Mouse (Mus musculus): Measurements from ENCODE around the gene Grk3. TPM values are rescaled to one million over a fixed set of nuclear protein-coding genes. Genes with fewer than 3 reads are reported as not detected.

Gene Grk3
- polyA plus RNA-seq, 1 experiment from 2014 or later = 16.6 TPM

DNA sequence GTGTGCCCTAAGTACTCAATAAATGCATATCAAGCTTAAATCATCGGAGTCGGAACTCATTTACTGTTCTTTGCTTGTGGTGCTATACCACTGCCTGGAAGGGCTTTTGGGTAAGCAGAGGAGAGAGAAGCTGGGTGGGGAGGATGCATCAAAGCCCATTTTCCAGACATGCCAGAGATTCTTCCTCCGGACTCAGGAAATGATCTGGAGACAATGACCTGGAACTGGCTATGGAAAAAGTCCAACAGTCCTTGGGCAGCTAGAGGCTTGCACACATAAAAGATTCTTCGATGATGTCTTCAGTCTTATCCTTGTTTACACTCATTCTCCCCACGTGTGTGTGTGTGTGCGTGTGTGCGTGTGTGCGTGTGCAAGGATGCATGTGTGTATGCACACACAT lies 80.2 kb downstream of the Grk3 start:
- Histone ChIP-seq H3K27ac (no peak overlapping the region), H3K4me2 (no peak overlapping the region), H3K9ac (no peak overlapping the region), H3K4me1 (replicated peaks) (peaks cover 39% of the 10 kb centered on the region), H3K4me3 (no peak overlapping the region), H3K9me3 (replicated peaks) (no peaks in the 10 kb centered on the region), H3K36me3 (no peaks in the 10 kb centered on the region), H3K27me3 (no peaks in the 10 kb centered on the region)
- WGBS = 83% methylated on average over 8 of the region's 8 CpGs
- ATAC-seq (replicated peaks; ENCODE audit: insufficient number of reproducible peaks, insufficient read depth, low FRiP score, low read depth) = no peak

DNA sequence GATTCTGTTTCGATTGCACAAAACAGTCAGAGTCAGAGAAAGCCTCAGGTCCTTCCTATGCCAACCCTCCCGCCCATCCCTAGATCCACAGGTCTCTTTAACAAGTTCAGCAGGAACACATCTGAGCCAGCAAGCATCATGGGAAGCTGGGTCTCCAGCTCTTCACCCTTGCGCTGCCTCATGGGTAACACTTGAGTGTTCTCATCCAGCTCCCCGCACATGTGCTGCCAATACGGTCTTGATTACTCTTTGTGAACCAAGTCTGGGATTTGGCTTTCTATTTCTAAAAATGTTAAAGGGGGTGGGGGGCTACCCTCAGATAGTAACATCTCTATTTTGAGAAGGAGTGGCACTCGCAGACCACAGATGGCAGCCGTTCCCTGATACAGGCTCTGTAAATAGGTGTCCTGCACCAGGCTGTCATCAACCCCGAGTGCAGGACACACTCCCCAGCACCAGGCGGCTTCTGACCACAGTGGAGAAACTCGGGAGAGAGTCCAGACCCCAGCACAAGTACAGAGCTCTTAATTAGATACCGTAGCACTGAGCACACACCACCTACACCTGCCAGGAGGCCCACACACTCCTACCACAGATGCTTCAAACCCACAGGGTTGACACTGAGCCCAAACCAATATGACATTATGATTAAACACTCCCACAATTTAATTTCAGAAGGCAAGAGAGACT lies 82.6 kb downstream of the Grk3 start:
- H3K27ac ChIP-seq = peak overlapping the region; percentile 82
- WGBS = 45% methylated on average over 11 of the region's 11 CpGs
- no peak overlapping the region for H3K4me3 ChIP-seq
- H3K27me3 ChIP-seq = no peaks in the 10 kb centered on the region
- H3K9ac ChIP-seq = no peak overlapping the region
- peaks cover 5% of the 10 kb centered on the region; the same call in 1 of the 2 replicates for H3K36me3 ChIP-seq
- peaks cover 45% of the 10 kb centered on the region for H3K4me1 ChIP-seq (replicated peaks)
- ATAC-seq (replicated peaks; ENCODE audit: insufficient number of reproducible peaks, insufficient read depth, low FRiP score, low read depth) = peak; percentile 87
- no peaks in the 10 kb centered on the region for H3K9me3 ChIP-seq (replicated peaks)
- H3K4me2 ChIP-seq = no peak overlapping the region

- Histone ChIP-seq H3K27ac (0 out of 2 replicates have a peak overlapping the region, but pooled peaks have one; percentile 82), H3K9ac (no peak overlapping the region), H3K9me3 (replicated peaks) (no peaks in the 10 kb centered on the region), H3K4me1 (replicated peaks) (peaks cover 43% of the 10 kb centered on the region), H3K27me3 (no peaks in the 10 kb centered on the region), H3K4me2 (no peak overlapping the region), H3K36me3 (peaks cover 5% of the 10 kb centered on the region; the same call in 1 of the 2 replicates), H3K4me3 (no peak overlapping the region)
- WGBS = 95% methylated on average over 5 of the region's 5 CpGs
- no peak for ATAC-seq (replicated peaks; ENCODE audit: insufficient number of reproducible peaks, insufficient read depth, low FRiP score, low read depth)
These were observed 83.7 kb downstream of the Grk3 start for GRCm38 (mm10) chr5:112931901-112932300.

DNA sequence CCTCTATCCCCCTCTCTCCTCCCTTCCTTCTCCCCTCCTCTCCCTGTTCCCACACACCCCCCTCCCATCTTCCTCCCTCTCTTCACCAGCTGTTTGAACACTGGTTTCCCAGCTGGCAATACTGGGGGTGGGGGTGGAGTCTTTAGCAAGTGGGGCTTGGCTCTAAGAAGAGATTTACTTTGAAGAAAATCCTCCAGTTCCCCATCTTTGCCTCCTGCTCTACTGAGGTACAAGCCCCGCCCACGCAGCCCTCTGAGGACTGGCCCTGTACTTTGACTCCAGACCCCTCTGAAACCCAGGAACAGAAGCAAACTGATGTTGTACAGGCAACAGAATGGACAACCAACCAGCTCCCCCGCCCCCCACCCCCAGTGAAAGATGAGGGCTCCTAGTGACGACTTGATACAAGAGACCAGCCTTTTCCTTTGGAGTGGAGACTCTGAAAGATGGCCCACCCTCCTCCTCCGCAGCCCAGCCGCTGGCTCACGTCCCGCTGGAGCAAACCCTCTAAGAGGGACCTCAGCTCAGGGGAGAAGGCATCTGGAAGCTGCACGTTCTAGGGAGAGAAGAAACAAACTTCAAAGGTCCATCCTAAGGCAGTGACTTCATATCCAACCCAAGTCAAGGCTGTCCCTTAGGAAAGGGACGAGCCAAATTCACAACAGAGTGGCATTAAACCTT lies 87.2 kb downstream of the Grk3 start:
- H3K4me1 ChIP-seq (replicated peaks) = peaks cover 25% of the 10 kb centered on the region
- no peaks in the 10 kb centered on the region for H3K9me3 ChIP-seq (replicated peaks)
- ATAC-seq (replicated peaks; ENCODE audit: insufficient number of reproducible peaks, insufficient read depth, low FRiP score, low read depth) = no peak
- no peaks in the 10 kb centered on the region for H3K27me3 ChIP-seq
- H3K9ac ChIP-seq = no peak overlapping the region
- no peak overlapping the region for H3K4me2 ChIP-seq
- 0 out of 2 replicates have a peak overlapping the region, but pooled peaks have one; percentile 6 for H3K27ac ChIP-seq
- peaks cover 10% of the 10 kb centered on the region; the same call in 1 of the 2 replicates for H3K36me3 ChIP-seq
- 36% methylated on average over 10 of the region's 10 CpGs for WGBS
- no peak overlapping the region for H3K4me3 ChIP-seq

GRCm38 (mm10) chr5:112925422-112925821 lies 90.2 kb downstream of the Grk3 start:
- Histone ChIP-seq H3K9ac (no peak overlapping the region), H3K9me3 (replicated peaks) (no peaks in the 10 kb centered on the region), H3K27me3 (no peaks in the 10 kb centered on the region), H3K4me2 (no peak overlapping the region), H3K36me3 (peaks cover 10% of the 10 kb centered on the region; the same call in 1 of the 2 replicates), H3K27ac (no peak overlapping the region), H3K4me1 (replicated peaks) (peaks cover 18% of the 10 kb centered on the region), H3K4me3 (no peak overlapping the region)
- ATAC-seq (replicated peaks; ENCODE audit: insufficient number of reproducible peaks, insufficient read depth, low FRiP score, low read depth) = no peak
- WGBS = 86% methylated on average over 5 of the region's 5 CpGs

DNA sequence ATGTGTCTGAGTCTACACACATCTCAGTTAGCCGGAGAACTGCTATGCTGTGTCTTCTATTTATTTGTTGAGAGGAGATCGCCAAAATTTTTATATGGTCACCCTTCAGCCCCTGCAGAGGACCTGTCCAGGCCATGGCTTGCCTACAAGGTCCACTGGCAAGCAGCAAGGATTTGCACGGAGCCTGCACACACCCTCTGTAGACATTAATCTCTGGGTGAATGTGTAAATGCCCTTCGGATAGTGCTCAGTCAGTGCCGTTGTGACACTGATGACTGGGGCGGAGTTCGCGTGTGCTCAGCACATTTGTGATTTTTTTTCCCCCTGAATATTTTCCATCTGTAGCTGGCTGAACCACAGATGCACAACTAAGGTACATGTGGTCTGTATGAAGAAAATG lies 90.8 kb downstream of the Grk3 start:
- Histone ChIP-seq H3K4me2 (no peak overlapping the region), H3K27ac (no peak overlapping the region), H3K4me1 (replicated peaks) (peaks cover 22% of the 10 kb centered on the region), H3K27me3 (no peaks in the 10 kb centered on the region), H3K9ac (no peak overlapping the region), H3K9me3 (replicated peaks) (no peaks in the 10 kb centered on the region), H3K4me3 (no peak overlapping the region), H3K36me3 (peaks cover 10% of the 10 kb centered on the region; the same call in 1 of the 2 replicates)
- ATAC-seq (replicated peaks; ENCODE audit: insufficient number of reproducible peaks, insufficient read depth, low FRiP score, low read depth) = no peak
- WGBS = 79% methylated on average over 8 of the region's 8 CpGs

DNA sequence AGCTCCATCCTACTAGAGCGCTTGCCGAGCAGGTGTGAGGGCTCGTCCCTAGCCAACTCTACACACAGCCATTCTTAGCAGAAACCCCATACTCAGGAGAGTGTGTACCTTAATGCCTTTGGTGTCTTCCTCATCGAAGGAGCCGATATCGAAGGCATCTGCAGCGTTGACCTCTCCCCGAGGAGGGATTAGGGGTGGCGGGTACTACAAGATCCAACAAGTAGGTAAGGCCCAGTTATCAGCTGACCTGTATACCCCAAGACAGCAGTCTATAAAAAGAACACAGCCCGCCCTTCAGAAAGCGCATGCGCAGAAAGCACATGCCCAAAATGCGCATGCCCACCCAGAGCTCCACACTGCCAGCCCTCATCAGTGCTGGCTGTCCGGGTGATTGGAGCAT lies 91.8 kb downstream of the Grk3 start:
- peak overlapping the region; percentile 7; the same call in 1 of the 2 replicates for H3K4me2 ChIP-seq
- peak overlapping the region; percentile 60 for H3K27ac ChIP-seq
- H3K4me1 ChIP-seq (replicated peaks) = peaks cover 24% of the 10 kb centered on the region
- no peaks in the 10 kb centered on the region for H3K27me3 ChIP-seq
- 77% methylated on average over 14 of the region's 14 CpGs for WGBS
- no peaks in the 10 kb centered on the region for H3K9me3 ChIP-seq (replicated peaks)
- no peak for ATAC-seq (replicated peaks; ENCODE audit: insufficient number of reproducible peaks, insufficient read depth, low FRiP score, low read depth)
- H3K36me3 ChIP-seq = peaks cover 5% of the 10 kb centered on the region; the same call in 1 of the 2 replicates
- peak overlapping the region; percentile 13 for H3K4me3 ChIP-seq
- 0 out of 2 replicates have a peak overlapping the region, but pooled peaks have one; percentile 9 for H3K9ac ChIP-seq

GRCm38 (mm10) chr5:112921914-112922313 lies 93.7 kb downstream of the Grk3 start:
- Histone ChIP-seq H3K9ac (no peak overlapping the region), H3K27ac (no peak overlapping the region), H3K4me1 (replicated peaks) (peaks cover 14% of the 10 kb centered on the region; the same call in 1 of the 2 replicates), H3K36me3 (peaks cover 5% of the 10 kb centered on the region; the same call in 1 of the 2 replicates), H3K4me2 (no peak overlapping the region), H3K27me3 (no peaks in the 10 kb centered on the region), H3K4me3 (no peak overlapping the region), H3K9me3 (replicated peaks) (no peaks in the 10 kb centered on the region)
- ATAC-seq (replicated peaks; ENCODE audit: insufficient number of reproducible peaks, insufficient read depth, low FRiP score, low read depth) = no peak

DNA sequence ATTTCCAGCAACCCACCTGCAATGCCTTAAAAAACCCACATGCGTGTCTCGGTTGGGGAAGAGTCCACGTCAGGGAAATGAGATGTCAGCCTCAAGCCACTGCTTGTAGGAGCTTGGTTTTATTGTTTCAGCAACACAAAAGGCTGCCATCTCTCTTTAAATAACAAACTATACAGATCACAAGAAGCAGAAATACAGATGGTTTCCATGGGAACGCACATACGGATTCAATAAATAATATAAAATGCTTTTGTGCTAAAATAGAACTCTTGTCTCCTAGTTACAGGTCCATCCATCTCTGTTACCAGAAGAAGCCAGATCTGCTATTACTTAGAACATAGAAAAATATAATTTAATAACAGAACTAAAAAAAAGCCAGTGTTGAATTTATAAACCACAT lies 105.2 kb downstream of the Grk3 start:
- Histone ChIP-seq H3K4me1 (replicated peaks) (peaks cover 23% of the 10 kb centered on the region), H3K27me3 (no peaks in the 10 kb centered on the region), H3K4me2 (no peak overlapping the region), H3K27ac (no peak overlapping the region), H3K9me3 (replicated peaks) (no peaks in the 10 kb centered on the region), H3K9ac (no peak overlapping the region), H3K36me3 (no peaks in the 10 kb centered on the region), H3K4me3 (no peak overlapping the region)
- WGBS = 90% methylated on average over 5 of the region's 5 CpGs
- no peak for ATAC-seq (replicated peaks; ENCODE audit: insufficient number of reproducible peaks, insufficient read depth, low FRiP score, low read depth)

GRCm38 (mm10) chr5:112908169-112908614 lies 107.4 kb downstream of the Grk3 start:
- H3K4me3 ChIP-seq = no peak overlapping the region
- H3K27me3 ChIP-seq = no peaks in the 10 kb centered on the region
- no peaks in the 10 kb centered on the region for H3K36me3 ChIP-seq
- WGBS = 13% methylated on average over 2 of the region's 2 CpGs
- no peak overlapping the region for H3K9ac ChIP-seq
- H3K9me3 ChIP-seq (replicated peaks) = no peaks in the 10 kb centered on the region
- peaks cover 16% of the 10 kb centered on the region for H3K4me1 ChIP-seq (replicated peaks)
- no peak overlapping the region for H3K4me2 ChIP-seq
- peak overlapping the region; percentile 75 for H3K27ac ChIP-seq
- ATAC-seq (replicated peaks; ENCODE audit: insufficient number of reproducible peaks, insufficient read depth, low FRiP score, low read depth) = peak; percentile 66

DNA sequence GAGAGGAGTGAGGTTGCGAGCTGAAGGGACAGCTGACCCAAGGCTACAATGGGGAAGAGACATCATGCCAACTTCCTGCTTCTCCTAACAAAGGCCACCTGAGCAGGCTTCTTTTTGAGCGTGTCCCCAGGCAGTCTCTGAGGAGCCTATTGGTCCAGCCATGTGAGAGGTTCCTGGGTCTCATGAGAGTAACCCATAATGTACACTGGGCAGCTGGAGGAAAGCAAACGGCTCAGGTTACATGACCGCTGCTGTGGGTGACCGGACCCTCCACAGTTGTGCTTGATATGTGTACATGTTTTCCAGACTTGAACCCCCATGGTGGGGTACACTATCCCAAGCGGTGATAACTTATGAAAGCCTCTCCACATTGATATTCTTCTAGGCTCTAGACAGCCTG lies 108.1 kb downstream of the Grk3 start:
- WGBS = 59% methylated on average over 6 of the region's 6 CpGs
- Histone ChIP-seq H3K36me3 (no peaks in the 10 kb centered on the region), H3K9ac (no peak overlapping the region), H3K4me2 (no peak overlapping the region), H3K4me3 (no peak overlapping the region), H3K27me3 (no peaks in the 10 kb centered on the region), H3K4me1 (replicated peaks) (peaks cover 16% of the 10 kb centered on the region), H3K27ac (peak overlapping the region; percentile 75), H3K9me3 (replicated peaks) (no peaks in the 10 kb centered on the region)
- no peak for ATAC-seq (replicated peaks; ENCODE audit: insufficient number of reproducible peaks, insufficient read depth, low FRiP score, low read depth)
